In the genomic region with DNA sequence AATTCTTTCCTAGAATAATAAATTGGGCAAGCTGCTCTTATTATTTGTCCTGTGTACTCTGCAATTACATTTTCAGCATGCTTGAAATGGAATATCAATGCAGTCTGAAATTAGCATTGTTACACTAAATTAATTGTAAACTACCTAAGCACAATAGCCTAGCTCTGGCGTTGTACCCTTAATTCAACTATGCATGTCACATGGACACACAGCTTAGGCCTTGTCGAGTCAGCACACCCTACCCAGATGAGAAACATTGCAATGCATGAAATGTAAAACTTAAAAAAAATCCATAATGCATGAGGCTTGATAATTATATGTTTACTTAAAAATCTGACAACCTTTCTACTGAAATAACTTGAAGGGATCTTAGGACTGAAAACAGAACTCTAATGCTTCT, we compare ENCODE assay signal across 18 mouse cellular contexts.
"Had no signal": no experiment of that assay in that cellular context is flagged by ENCODE, and none has a peak within 500 bp of the region (broad histone marks: within the 10 kb centered on the region; RNA-seq: fewer than 3 reads in every experiment).

No protein-coding gene starts in this region.

- H3K27ac ChIP-seq: limb, embryonic 12.5 days; limb, embryonic 15.5 days; liver, embryonic 14.5 days; macrophage; midbrain, embryonic 13.5 days; stomach, postnatal 0 days had no signal

- H3K4me1 ChIP-seq: limb, embryonic 12.5 days; limb, embryonic 15.5 days; midbrain, embryonic 13.5 days had no signal

- ATAC-seq: liver, postnatal 0 days; lung, postnatal 0 days; midbrain, embryonic 13.5 days had no signal

- H3K4me2 ChIP-seq: limb, embryonic 12.5 days; limb, embryonic 15.5 days; liver, embryonic 11.5 days; lung, embryonic 14.5 days; midbrain, embryonic 13.5 days had no signal

- H3K36me3 ChIP-seq: limb, embryonic 12.5 days; limb, embryonic 15.5 days; midbrain, embryonic 13.5 days had no signal

- H3K27me3 ChIP-seq: limb, embryonic 12.5 days; limb, embryonic 15.5 days; midbrain, embryonic 13.5 days had no signal

- DNase-seq: kidney, adult 9 months; kidney, postnatal 14 days; kidney, postnatal 4 days; left cerebral cortex, postnatal 4 days; liver, postnatal 0 days; lung, embryonic 14.5 days; retina, postnatal 1 day; thymus, adult 2 months; thymus, postnatal 14 days; thymus, postnatal 4 days had no signal

- H3K4me3 ChIP-seq: limb, embryonic 12.5 days; limb, embryonic 15.5 days; midbrain, embryonic 13.5 days had no signal

- H3K9ac ChIP-seq: limb, embryonic 12.5 days; limb, embryonic 15.5 days; liver, embryonic 14.5 days; liver, postnatal 0 days; lung, embryonic 14.5 days; midbrain, embryonic 13.5 days had no signal

- H3K9me3 ChIP-seq: limb, embryonic 12.5 days; limb, embryonic 15.5 days; midbrain, embryonic 13.5 days had no signal
